Mouse (Mus musculus) 416B (cell line): ENCODE data around the gene 2010111I01Rik.
"Not testable (repeated sequence)": the region's sequence is repeated elsewhere in the genome, so short reads cannot be mapped to it uniquely, and the experiment has no call there.

Source experiments
- DNase-seq: peaks from one replicate; pipeline ENCODE4 v3.0.0; 2011; ENCODE audit warnings: low read depth

The 2010111I01Rik gene

GRCm38 (mm10) chr13:63291016-63291415 lies 326.3 kb downstream of the 2010111I01Rik start:
- no peak for DNase-seq

- DNase-seq = no peak
Measured at GRCm38 (mm10) chr13:63293647-63294046, 329.0 kb downstream of the 2010111I01Rik start.

- peak; percentile 34 for DNase-seq
Measured at GRCm38 (mm10) chr13:63294359-63295193, 329.9 kb downstream of the 2010111I01Rik start.

- DNase-seq = no peak
Measured at GRCm38 (mm10) chr13:63296300-63296699, 331.6 kb downstream of the 2010111I01Rik start.

- DNase-seq = no peak
Measured at GRCm38 (mm10) chr13:63297003-63297402, 332.3 kb downstream of the 2010111I01Rik start.

- no peak for DNase-seq
Measured at GRCm38 (mm10) chr13:63297933-63298332, 333.2 kb downstream of the 2010111I01Rik start.

- DNase-seq = no peak
Measured at GRCm38 (mm10) chr13:63298931-63299330, 334.2 kb downstream of the 2010111I01Rik start.

GRCm38 (mm10) chr13:63300929-63301328 lies 336.2 kb downstream of the 2010111I01Rik start:
- no peak for DNase-seq

GRCm38 (mm10) chr13:63301764-63302209 lies 337.1 kb downstream of the 2010111I01Rik start:
- peak; percentile 51 for DNase-seq

GRCm38 (mm10) chr13:63302381-63302780 lies 337.7 kb downstream of the 2010111I01Rik start:
- DNase-seq = no peak

GRCm38 (mm10) chr13:63304124-63304792 lies 339.6 kb downstream of the 2010111I01Rik start:
- DNase-seq = no peak

GRCm38 (mm10) chr13:63304799-63305159 lies 340.1 kb downstream of the 2010111I01Rik start:
- DNase-seq = no peak

GRCm38 (mm10) chr13:63305160-63306011 lies 340.7 kb downstream of the 2010111I01Rik start:
- no peak for DNase-seq

GRCm38 (mm10) chr13:63306768-63307167 lies 342.1 kb downstream of the 2010111I01Rik start:
- no peak for DNase-seq

GRCm38 (mm10) chr13:63309563-63309962 lies 344.9 kb downstream of the 2010111I01Rik start:
- no peak for DNase-seq

GRCm38 (mm10) chr13:63311156-63311555 lies 346.5 kb downstream of the 2010111I01Rik start:
- DNase-seq = no peak

- no peak for DNase-seq
Measured at GRCm38 (mm10) chr13:63313247-63313646, 348.6 kb downstream of the 2010111I01Rik start.

- DNase-seq = no peak
Measured at GRCm38 (mm10) chr13:63313748-63314607, 349.3 kb downstream of the 2010111I01Rik start.

GRCm38 (mm10) chr13:63314608-63314920 lies 349.9 kb downstream of the 2010111I01Rik start:
- DNase-seq = peak; percentile 96

GRCm38 (mm10) chr13:63315111-63315510 lies 350.4 kb downstream of the 2010111I01Rik start:
- not testable (repeated sequence) for DNase-seq

GRCm38 (mm10) chr13:63315777-63316176 lies 351.1 kb downstream of the 2010111I01Rik start:
- DNase-seq = no peak
